Mouse (Mus musculus) limb, embryonic 10.5 days (tissue): ENCODE measurements around the gene Gm4187. TPM values are rescaled to one million over a fixed set of nuclear protein-coding genes. Genes with fewer than 3 reads are reported as not detected.
"Not testable (repeated sequence)": the region's sequence is repeated elsewhere in the genome, so short reads cannot be mapped to it uniquely, and the experiment has no call there.

Experiments
- DNase-seq: peaks from one replicate; pipeline ENCODE4 v3.0.0-alpha.2; 2017; ENCODE audit warnings: low spot score
- H3K27ac ChIP-seq: fragments of 300-500 bp; sonication (generic); 2 replicates; pipeline ENCODE4 v1.5.1; 2016; ENCODE audit warnings: mild to moderate bottlenecking
- H3K27me3 ChIP-seq: fragments of 300-500 bp; sonication (generic); 2 replicates; pipeline ENCODE4 v1.6.1; 2016; ENCODE audit warnings: low read depth, mild to moderate bottlenecking; ENCODE audit not compliant: poor library complexity, severe bottlenecking
- H3K36me3 ChIP-seq: fragments of 300-500 bp; sonication (generic); 2 replicates; pipeline ENCODE4 v1.6.1; 2016; ENCODE audit warnings: mild to moderate bottlenecking, moderate library complexity
- H3K4me1 ChIP-seq: fragments of 300-500 bp; sonication (generic); 2 replicates; pipeline ENCODE4 v1.6.1; 2016
- H3K4me3 ChIP-seq: fragments of 300-500 bp; sonication (generic); 2 replicates; pipeline ENCODE4 v1.5.1; 2016; ENCODE audit warnings: mild to moderate bottlenecking, moderate library complexity
- H3K9me3 ChIP-seq: fragments of 300-500 bp; sonication (generic); replicated peaks from 2 replicates; pipeline ENCODE4 v1.6.1; 2016; ENCODE audit warnings: mild to moderate bottlenecking
- WGBS: fragments of 180-500 bp; shearing (Covaris S2); methylation state at CpG from one replicate; pipeline ENCODE4 v1.1.7; 2016; 5-methylcytosine and 5-hydroxymethylcytosine counted together
- polyA plus RNA-seq: library from polyadenylated mRNA; unstranded; fragments of >200 nt; fragmentation: Nextera tagmentation; extraction: Ambion mirVana; gene quantifications from 2 replicates; pipeline ENCODE4 v1.2.1, GENCODE M21; 2016

Gm4187 gene
- not detected in 2 replicates for polyA plus RNA-seq

DNA sequence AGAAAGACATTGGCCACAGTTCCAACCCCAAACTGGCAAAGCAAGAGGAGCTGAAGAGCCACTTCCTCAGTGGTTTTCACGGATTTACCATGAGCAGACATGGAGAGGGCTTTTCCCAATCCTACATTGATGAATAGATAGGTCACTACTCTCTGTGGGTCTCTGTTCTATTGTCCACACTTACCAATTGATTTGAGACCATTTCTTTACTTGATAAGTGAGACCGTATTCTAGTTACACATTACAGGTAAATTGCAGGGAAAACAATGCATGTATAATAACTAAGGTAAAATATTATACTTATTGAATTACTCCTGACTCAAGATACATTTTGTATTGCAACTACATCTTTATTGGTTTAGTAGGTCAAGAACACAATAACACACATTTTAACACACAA, at the start of gene Gm4187:
Gene Gm4187 (minus strand): TSS at position 101 of the 400 bp plus-strand sequence.
- H3K27ac ChIP-seq, H3K9me3 ChIP-seq, H3K4me3 ChIP-seq, DNase-seq, H3K27me3 ChIP-seq, H3K36me3 ChIP-seq, H3K4me1 ChIP-seq: not testable (repeated sequence)
- no CpG with 5 or more reads among the region's 2 CpGs for WGBS

DNA sequence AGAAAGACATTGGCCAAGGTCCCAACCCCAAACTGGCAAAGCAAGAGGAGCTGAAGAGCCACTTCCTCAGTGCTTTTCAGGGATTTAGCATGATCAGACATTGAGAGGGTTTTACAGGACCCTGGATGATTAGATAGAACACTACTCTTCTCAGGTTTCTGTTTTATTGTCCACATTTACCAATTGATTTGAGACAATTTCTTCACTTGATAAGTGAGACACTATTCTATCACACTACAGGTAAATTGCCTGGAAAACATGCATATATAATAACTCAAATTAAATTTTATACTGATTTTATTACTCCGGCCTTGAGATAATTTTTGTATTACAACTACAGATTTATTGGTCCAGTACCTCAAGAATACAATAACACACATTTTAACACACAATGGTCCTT, 41.4 kb upstream of the Gm4187 start, which contains the start of gene Gm8660:
Gene Gm8660 (minus strand): TSS at position 101 of the 400 bp plus-strand sequence.
- not testable (repeated sequence) for H3K9me3 ChIP-seq, H3K27me3 ChIP-seq, H3K27ac ChIP-seq, H3K4me3 ChIP-seq, DNase-seq, H3K36me3 ChIP-seq, H3K4me1 ChIP-seq
- WGBS: no CpG with 5 or more reads among the region's 1 CpGs

Other genes starting within 250 kb of the Gm4187 start
- not detected in 2 replicates for gene Gm16451, start 211.5 kb downstream of the Gm4187 start, polyA plus RNA-seq
- not detected in 2 replicates for gene Gm10666, start 195.0 kb downstream of the Gm4187 start, polyA plus RNA-seq
- not detected in 2 replicates for gene Vmn1r142, start 165.7 kb downstream of the Gm4187 start, polyA plus RNA-seq
- not detected in 2 replicates for gene Vmn1r143, start 140.3 kb downstream of the Gm4187 start, polyA plus RNA-seq
- not detected in 2 replicates for gene Gm8653, start 128.5 kb downstream of the Gm4187 start, polyA plus RNA-seq
- not detected in 2 replicates for gene Gm8453, start 100.2 kb downstream of the Gm4187 start, polyA plus RNA-seq
- gene Gm8660, start 41.3 kb upstream of the Gm4187 start, polyA plus RNA-seq: not detected in 2 replicates
- gene Vmn1r148, start 83.9 kb upstream of the Gm4187 start, polyA plus RNA-seq: not detected in 2 replicates
- not detected in 2 replicates for gene Vmn1r149, start 108.5 kb upstream of the Gm4187 start, polyA plus RNA-seq
- not detected in 2 replicates for gene Gm10665, start 134.4 kb upstream of the Gm4187 start, polyA plus RNA-seq
- not detected in 2 replicates for gene Vmn1r151, start 170.0 kb upstream of the Gm4187 start, polyA plus RNA-seq
- gene Vmn1r152, start 193.2 kb upstream of the Gm4187 start, polyA plus RNA-seq: not detected in 2 replicates
- gene Gm8677, start 205.2 kb upstream of the Gm4187 start, polyA plus RNA-seq: not detected in 2 replicates
- gene Gm4201, start 235.6 kb upstream of the Gm4187 start, polyA plus RNA-seq: not detected in 2 replicates